Mouse (Mus musculus): ENCODE results near the gene Esp38.
"Not testable (repeated sequence)": the region's sequence is repeated elsewhere in the genome, so short reads cannot be mapped to it uniquely, and the experiment has no call there.

Esp38 gene

DNA sequence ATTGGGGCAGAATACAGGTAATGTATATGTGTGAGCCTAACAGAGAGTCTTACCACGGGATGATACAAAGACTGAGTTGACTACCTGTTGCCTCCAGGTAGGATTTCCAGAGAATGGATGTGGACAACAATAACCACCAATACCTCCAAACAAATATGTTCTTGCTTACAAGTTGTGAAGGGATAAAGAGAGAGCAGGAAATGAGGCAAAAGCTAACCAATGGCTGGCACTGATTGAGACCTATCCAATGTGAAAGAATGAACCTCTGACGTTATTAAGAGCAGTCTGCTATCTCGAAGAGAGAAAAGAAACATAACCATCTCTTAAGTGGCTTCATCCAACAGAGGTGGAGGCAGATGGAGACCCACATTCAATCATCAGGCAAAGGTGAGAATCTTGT is at the start of gene Esp38:
Esp38 (plus strand) TSS at position 301 of the 400 bp plus-strand sequence.
- DNase-seq = no peak

- not testable (repeated sequence) for DNase-seq
Measured at GRCm38 (mm10) chr17:39902928-39903545, 47.3 kb upstream of the Esp38 start.
